Mouse (Mus musculus): ENCODE measurements around the gene Terb1.

- TF ChIP-seq CTCF (IDR thresholded peaks at IDR 0.05; ENCODE audit: insufficient read depth, low read depth, low read length) (no peak), POLR2A (IDR thresholded peaks at IDR 0.05; ENCODE audit: insufficient read depth, low read depth, low read length) (no peak)
These were observed 45.5 kb upstream of the Terb1 start for GRCm38 (mm10) chr8:104555191-104555590.

Data from olfactory bulb, adult 2 months (tissue).